Mouse (Mus musculus) embryonic facial prominence, embryonic 14.5 days (tissue): Measurements from ENCODE around the gene Usp29. TPM values are rescaled to one million over a fixed set of nuclear protein-coding genes. Genes with fewer than 3 reads are reported as not detected.

Experiments
- ATAC-seq: fragments of 200-750 bp; cut with Nextera tagmentation; 2 replicates; pipeline ENCODE4 v1.8.0; 2017; ENCODE audit warnings: low read depth, moderate number of reproducible peaks, moderate TSS enrichment
- DNase-seq: peaks from one replicate; pipeline ENCODE4 v3.0.0-alpha.2; 2015; ENCODE audit warnings: low spot score
- H3K27ac ChIP-seq: fragments of 300-500 bp; sonication (generic); replicated peaks from 2 replicates; pipeline ENCODE4 v1.5.1; 2014; ENCODE audit warnings: low read depth, mild to moderate bottlenecking, low read length, moderate library complexity
- H3K27me3 ChIP-seq: fragments of 300-500 bp; sonication (generic); replicated peaks from 2 replicates; pipeline ENCODE4 v1.6.1; 2014; ENCODE audit warnings: low read length; ENCODE audit not compliant: control insufficient read depth, insufficient read depth
- H3K36me3 ChIP-seq: fragments of 300-500 bp; sonication (generic); 2 replicates; pipeline ENCODE4 v1.6.1; 2014; ENCODE audit warnings: low read length, mixed read lengths; ENCODE audit not compliant: control insufficient read depth, insufficient read depth
- H3K4me1 ChIP-seq: fragments of 300-500 bp; sonication (generic); 2 replicates; pipeline ENCODE4 v1.6.1; 2014; ENCODE audit warnings: antibody characterized with exemption, low read length; ENCODE audit not compliant: control insufficient read depth, insufficient read depth
- H3K4me2 ChIP-seq: fragments of 300-500 bp; sonication (generic); 2 replicates; pipeline ENCODE4 v1.6.1; 2014; ENCODE audit warnings: low read depth, mild to moderate bottlenecking, low read length, moderate library complexity, mixed read lengths
- H3K4me3 ChIP-seq: fragments of 300-500 bp; sonication (generic); 2 replicates; pipeline ENCODE4 v1.5.1; 2014; ENCODE audit warnings: low read depth, mild to moderate bottlenecking, low read length
- H3K9ac ChIP-seq: fragments of 300-500 bp; sonication (generic); 2 replicates; pipeline ENCODE4 v1.6.1; 2014; ENCODE audit warnings: low read depth, mild to moderate bottlenecking, low read length, moderate library complexity, mixed read lengths
- H3K9me3 ChIP-seq: fragments of 300-500 bp; sonication (generic); 2 replicates; pipeline ENCODE4 v1.6.1; 2016; ENCODE audit warnings: low read length; ENCODE audit not compliant: control insufficient read depth
- WGBS: fragments of 180-500 bp; shearing (Covaris S2); extraction: QIAGEN DNeasy Blood & Tissue Kit; methylation state at CpG from one replicate; pipeline ENCODE4 v1.1.7; 2014; 5-methylcytosine and 5-hydroxymethylcytosine counted together
- polyA plus RNA-seq: library from polyadenylated mRNA; unstranded; fragments of >200 nt; fragmentation: Nextera tagmentation; extraction: Ambion mirVana; gene quantifications from 2 replicates; pipeline ENCODE4 v1.2.1, GENCODE M21; 2014

Usp29 gene
- polyA plus RNA-seq, 1 experiment from 2014 or later: 12.2 TPM

GRCm38 (mm10) chr7:6777107-6777506 lies 46.7 kb downstream of the Usp29 start:
- DNase-seq (peak; percentile 87), ATAC-seq (peak; percentile 70)
- WGBS: 47% methylated on average over 2 of the region's 2 CpGs
- H3K4me3 ChIP-seq: no peak overlapping the region
- no peaks in the 10 kb centered on the region for H3K9me3 ChIP-seq
- H3K4me2 ChIP-seq: no peak overlapping the region
- no peak overlapping the region for H3K9ac ChIP-seq
- peak overlapping the region; percentile 78 for H3K27ac ChIP-seq
- H3K36me3 ChIP-seq: no peaks in the 10 kb centered on the region
- H3K27me3 ChIP-seq: no peaks in the 10 kb centered on the region
- H3K4me1 ChIP-seq: peaks cover 40% of the 10 kb centered on the region

- Histone ChIP-seq H3K4me1 (peaks cover 46% of the 10 kb centered on the region), H3K4me3 (no peak overlapping the region), H3K27me3 (no peaks in the 10 kb centered on the region), H3K9ac (no peak overlapping the region), H3K27ac (peak overlapping the region; percentile 78), H3K4me2 (no peak overlapping the region), H3K36me3 (no peaks in the 10 kb centered on the region), H3K9me3 (no peaks in the 10 kb centered on the region)
- ATAC-seq (peak; percentile 35; the same call in 1 of the 2 replicates), DNase-seq (peak; percentile 70)
- 26% methylated on average over 4 of the region's 4 CpGs for WGBS
Measured at GRCm38 (mm10) chr7:6777689-6778088, 47.3 kb downstream of the Usp29 start.

GRCm38 (mm10) chr7:6779172-6779571 lies 48.8 kb downstream of the Usp29 start:
- ATAC-seq (no peak), DNase-seq (no peak)
- H3K9me3 ChIP-seq: no peaks in the 10 kb centered on the region
- H3K4me2 ChIP-seq: no peak overlapping the region
- H3K36me3 ChIP-seq: no peaks in the 10 kb centered on the region
- no peaks in the 10 kb centered on the region for H3K27me3 ChIP-seq
- no peak overlapping the region for H3K27ac ChIP-seq
- 79% methylated on average over 5 of the region's 5 CpGs for WGBS
- H3K4me1 ChIP-seq: peaks cover 55% of the 10 kb centered on the region
- H3K9ac ChIP-seq: no peak overlapping the region
- H3K4me3 ChIP-seq: no peak overlapping the region

GRCm38 (mm10) chr7:6781541-6781940 lies 51.2 kb downstream of the Usp29 start:
- H3K36me3 ChIP-seq: no peaks in the 10 kb centered on the region
- H3K4me2 ChIP-seq: peak overlapping the region; percentile 14; the same call in 1 of the 2 replicates
- no peak overlapping the region for H3K4me3 ChIP-seq
- no peaks in the 10 kb centered on the region for H3K27me3 ChIP-seq
- ATAC-seq (peak; percentile 73), DNase-seq (peak; percentile 97)
- H3K9ac ChIP-seq: no peak overlapping the region
- peaks cover 59% of the 10 kb centered on the region for H3K4me1 ChIP-seq
- 11% methylated on average over 11 of the region's 11 CpGs for WGBS
- peak overlapping the region; percentile 98 for H3K27ac ChIP-seq
- no peaks in the 10 kb centered on the region for H3K9me3 ChIP-seq

- H3K4me3 ChIP-seq: no peak overlapping the region
- no peaks in the 10 kb centered on the region for H3K27me3 ChIP-seq
- 13% methylated on average over 8 of the region's 8 CpGs for WGBS
- H3K27ac ChIP-seq: peak overlapping the region; percentile 98
- no peaks in the 10 kb centered on the region for H3K36me3 ChIP-seq
- H3K4me2 ChIP-seq: no peak overlapping the region
- H3K4me1 ChIP-seq: peaks cover 43% of the 10 kb centered on the region
- DNase-seq (peak; percentile 92), ATAC-seq (peak; percentile 77)
- H3K9ac ChIP-seq: no peak overlapping the region
- no peaks in the 10 kb centered on the region for H3K9me3 ChIP-seq
Measured at GRCm38 (mm10) chr7:6784340-6785073, 54.1 kb downstream of the Usp29 start.

GRCm38 (mm10) chr7:6787000-6787399 lies 56.6 kb downstream of the Usp29 start:
- Histone ChIP-seq H3K27me3 (no peaks in the 10 kb centered on the region), H3K9me3 (no peaks in the 10 kb centered on the region), H3K36me3 (no peaks in the 10 kb centered on the region), H3K9ac (no peak overlapping the region), H3K27ac (no peak overlapping the region; the same call in 1 of the 2 replicates), H3K4me3 (no peak overlapping the region), H3K4me1 (peaks cover 26% of the 10 kb centered on the region), H3K4me2 (no peak overlapping the region)
- WGBS: 80% methylated on average over 2 of the region's 2 CpGs
- DNase-seq (no peak), ATAC-seq (no peak)

- WGBS: 54% methylated on average over 2 of the region's 2 CpGs
Measured at GRCm38 (mm10) chr7:6788101-6788500, 57.7 kb downstream of the Usp29 start.

GRCm38 (mm10) chr7:6791286-6792065 lies 61.1 kb downstream of the Usp29 start:
- no peaks in the 10 kb centered on the region for H3K36me3 ChIP-seq
- peak overlapping the region; percentile 66 for H3K27ac ChIP-seq
- H3K9me3 ChIP-seq: 0 out of 2 replicates have a peak, but pooled peaks cover 10% of the 10 kb centered on the region
- H3K4me2 ChIP-seq: no peak overlapping the region
- H3K27me3 ChIP-seq: no peaks in the 10 kb centered on the region
- no peak overlapping the region for H3K9ac ChIP-seq
- ATAC-seq: 0 out of 2 replicates have a peak, but pooled peaks have one; percentile 41
- peak; percentile 89 for DNase-seq
- 49% methylated on average over 9 of the region's 9 CpGs for WGBS
- H3K4me3 ChIP-seq: no peak overlapping the region
- no peaks in the 10 kb centered on the region for H3K4me1 ChIP-seq

More at GRCm38 (mm10) chr7:6788101-6788500, 57.7 kb downstream of the Usp29 start:
- peak; percentile 65 for ATAC-seq
- peak; percentile 89 for DNase-seq
- H3K36me3 ChIP-seq: no peaks in the 10 kb centered on the region
- no peaks in the 10 kb centered on the region for H3K27me3 ChIP-seq
- H3K9me3 ChIP-seq: 0 out of 2 replicates have a peak, but pooled peaks cover 7% of the 10 kb centered on the region
- no peak overlapping the region for H3K4me3 ChIP-seq
- peaks cover 15% of the 10 kb centered on the region for H3K4me1 ChIP-seq
- H3K4me2 ChIP-seq: no peak overlapping the region
- peak overlapping the region; percentile 49; the same call in 1 of the 2 replicates for H3K27ac ChIP-seq
- no peak overlapping the region for H3K9ac ChIP-seq
